Mouse (Mus musculus) cortical plate, adult 2 months (tissue): ENCODE measurements at regions not wholly inside any gene's neighbourhood (a gene's known extent, or its start where the extent isn't known, plus 50 kb on each side); places are given as distances from the start of the nearest gene placed in this dataset.
"Not testable (repeated sequence)": the region's sequence is repeated elsewhere in the genome, so short reads cannot be mapped to it uniquely, and the experiment has no call there.

Experiments
- H3K27ac ChIP-seq: fragments of 200-500 bp; 2 replicates; pipeline ENCODE4 v1.5.1; 2012; ENCODE audit warnings: low read length, control low read depth, inconsistent platforms; ENCODE audit not compliant: insufficient read depth
- H3K4me1 ChIP-seq: fragments of 200-500 bp; 2 replicates; pipeline ENCODE4 v1.6.1; 2011; ENCODE audit warnings: low read length; ENCODE audit not compliant: control insufficient read depth, insufficient read depth
- H3K4me3 ChIP-seq: fragments of 200-500 bp; 2 replicates; pipeline ENCODE4 v1.5.1; 2011; ENCODE audit warnings: mild to moderate bottlenecking, low read length, control low read depth; ENCODE audit not compliant: insufficient read depth
- CTCF ChIP-seq: fragments of 200-500 bp; IDR thresholded peaks from 2 replicates; pipeline ENCODE4 v1.5.1; 2011; ENCODE audit warnings: mild to moderate bottlenecking, control low read depth, low read length; ENCODE audit not compliant: insufficient read depth; ENCODE audit errors: extremely low read depth
- POLR2A ChIP-seq: fragments of 200-500 bp; IDR thresholded peaks from 2 replicates; pipeline ENCODE4 v1.6.1; 2011; ENCODE audit warnings: mild to moderate bottlenecking, low read length, control low read depth; ENCODE audit not compliant: insufficient read depth; ENCODE audit errors: extremely low read depth

GRCm38 (mm10) chr16:93324911-93325310 is 279.0 kb downstream of the Setd4 start:
- no peak overlapping the region for H3K4me3 ChIP-seq

GRCm38 (mm10) chr16:93323172-93323571 is 280.7 kb downstream of the Setd4 start:
- H3K4me3 ChIP-seq, result no peak overlapping the region
- H3K27ac ChIP-seq, result no peak overlapping the region
- TF ChIP-seq POLR2A (no peak), CTCF (no peak)
- no peaks in the 10 kb centered on the region for H3K4me1 ChIP-seq

More at GRCm38 (mm10) chr16:93324911-93325310, 279.0 kb downstream of the Setd4 start:
- Histone ChIP-seq H3K27ac (no peak overlapping the region), H3K4me1 (no peaks in the 10 kb centered on the region)
- TF ChIP-seq CTCF (no peak), POLR2A (no peak)

- TF ChIP-seq POLR2A, result no peak
- no peak for TF ChIP-seq CTCF
- H3K4me3 ChIP-seq, result no peak overlapping the region
- no peaks in the 10 kb centered on the region for H3K4me1 ChIP-seq
Measured at GRCm38 (mm10) chr16:93319581-93319980, 284.3 kb downstream of the Setd4 start.

GRCm38 (mm10) chr16:93311644-93312043 is 292.2 kb downstream of the Setd4 start:
- Histone ChIP-seq H3K4me3 (no peak overlapping the region), H3K4me1 (no peaks in the 10 kb centered on the region), H3K27ac (no peak overlapping the region)
- no peak for TF ChIP-seq POLR2A
- TF ChIP-seq CTCF, result no peak

More at GRCm38 (mm10) chr16:93319581-93319980, 284.3 kb downstream of the Setd4 start:
- no peak overlapping the region for H3K27ac ChIP-seq

GRCm38 (mm10) chr16:93308666-93309360 is 295.1 kb downstream of the Setd4 start:
- Histone ChIP-seq H3K4me1 (no peaks in the 10 kb centered on the region), H3K27ac (no peak overlapping the region), H3K4me3 (no peak overlapping the region)
- TF ChIP-seq POLR2A, result no peak
- no peak for TF ChIP-seq CTCF

GRCm38 (mm10) chr16:93306951-93307350 is 296.9 kb downstream of the Setd4 start:
- no peak overlapping the region for H3K4me3 ChIP-seq
- no peak overlapping the region for H3K27ac ChIP-seq
- H3K4me1 ChIP-seq, result no peaks in the 10 kb centered on the region
- TF ChIP-seq POLR2A, result no peak
- no peak for TF ChIP-seq CTCF

- not testable (repeated sequence) for H3K27ac ChIP-seq, H3K4me1 ChIP-seq, H3K4me3 ChIP-seq
Measured at GRCm38 (mm10) chr16:93306140-93306539, 297.7 kb downstream of the Setd4 start.

GRCm38 (mm10) chr16:93294430-93294829 is 309.4 kb downstream of the Setd4 start:
- H3K4me1 ChIP-seq, result no peaks in the 10 kb centered on the region
- H3K27ac ChIP-seq, result no peak overlapping the region
- TF ChIP-seq CTCF (0 out of 2 replicates have a peak, but pooled peaks have one; percentile 19), POLR2A (no peak)

GRCm38 (mm10) chr16:93292965-93293653 is 310.8 kb downstream of the Setd4 start:
- H3K27ac ChIP-seq, result no peak overlapping the region

More at GRCm38 (mm10) chr16:93294430-93294829, 309.4 kb downstream of the Setd4 start:
- H3K4me3 ChIP-seq, result no peak overlapping the region

More at GRCm38 (mm10) chr16:93292965-93293653, 310.8 kb downstream of the Setd4 start:
- TF ChIP-seq POLR2A, result no peak
- TF ChIP-seq CTCF, result peak; percentile 92
- Histone ChIP-seq H3K4me1 (no peaks in the 10 kb centered on the region), H3K4me3 (no peak overlapping the region)
